Mouse (Mus musculus) colon, adult 2 months (tissue): Measurements from ENCODE around the gene Olfr933. TPM values are rescaled to one million over a fixed set of nuclear protein-coding genes. Genes with fewer than 3 reads are reported as not detected.

Experiments used
- polyA plus RNA-seq: library from polyadenylated mRNA; depleted of rRNA; stranded (reverse); fragments of >200 nt; gene quantifications from 2 replicates; pipeline ENCODE4 v1.2.3, GENCODE M21; 2012; rRNA removed

Olfr933 gene
- polyA plus RNA-seq: not detected in 2 replicates

DNA sequence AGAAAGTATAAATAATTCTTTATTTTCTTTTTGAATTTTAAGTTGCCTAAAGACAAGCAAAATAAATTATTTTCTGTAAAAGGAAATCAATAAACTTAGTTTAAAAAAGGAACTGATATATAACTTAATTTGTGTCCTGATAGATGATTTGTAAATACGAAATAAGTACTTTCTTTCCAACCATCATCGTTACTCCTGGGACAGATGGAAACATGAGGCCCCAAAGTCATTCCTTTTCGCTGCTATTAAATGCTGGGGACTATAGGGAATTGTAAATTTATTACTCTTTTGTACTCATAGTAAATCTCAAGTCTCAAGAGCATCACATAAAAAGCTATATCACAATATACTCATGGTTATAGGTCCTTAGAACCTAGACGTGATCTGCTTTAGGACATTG lies at the start of gene Olfr933:
Gene Olfr933 (plus strand): TSS at position 301 of the 400 bp plus-strand sequence.

GRCm38 (mm10) chr9:38929509-38929908 lies 42.6 kb upstream of the Olfr933 start, which contains the start of gene Olfr930:
Olfr930 (plus strand) TSS chr9:38929809.

DNA sequence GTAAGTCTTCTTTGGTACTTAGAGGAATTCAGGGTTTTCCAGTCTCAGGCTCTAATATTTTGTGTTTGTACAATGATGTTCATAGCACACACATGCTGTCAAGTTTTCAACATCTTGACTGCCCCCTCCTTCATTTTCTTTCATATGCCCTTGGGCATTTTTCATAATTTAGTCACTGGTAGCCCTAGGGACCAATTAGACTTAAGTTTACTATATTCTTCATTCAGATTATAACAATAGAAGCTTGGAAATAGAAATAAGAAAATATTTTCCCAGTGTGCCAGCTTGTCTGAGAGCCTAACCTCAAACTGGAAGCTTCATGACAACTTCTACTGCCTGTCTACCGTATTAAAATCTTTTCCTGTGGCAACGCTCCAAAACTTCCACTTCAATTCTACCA lies 16.1 kb downstream of the Olfr933 start, which contains the start of gene Olfr934:
Gene Olfr934 (minus strand): TSS at position 101 of the 400 bp plus-strand sequence.

DNA sequence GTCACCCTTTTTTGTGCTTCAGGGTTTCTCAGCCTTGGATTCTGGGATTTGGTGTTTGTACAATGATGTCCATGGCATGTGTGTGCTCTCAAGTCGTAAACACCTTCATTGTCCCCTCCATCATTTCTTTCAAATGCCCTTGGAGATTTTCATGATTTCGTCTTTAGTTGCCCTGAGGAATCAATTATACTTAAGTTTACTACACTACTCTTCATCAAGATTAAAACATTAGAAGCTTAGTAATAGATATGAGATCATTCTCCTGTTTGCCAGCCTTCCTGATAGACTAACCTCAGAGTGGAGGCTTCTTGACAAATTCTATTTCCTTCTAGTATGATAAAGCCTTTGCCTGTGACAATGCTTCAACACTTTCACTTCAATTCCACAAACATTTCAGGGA lies 27.5 kb downstream of the Olfr933 start, which contains the start of gene Olfr935:
Gene Olfr935 (minus strand): TSS at position 101 of the 400 bp plus-strand sequence.

DNA sequence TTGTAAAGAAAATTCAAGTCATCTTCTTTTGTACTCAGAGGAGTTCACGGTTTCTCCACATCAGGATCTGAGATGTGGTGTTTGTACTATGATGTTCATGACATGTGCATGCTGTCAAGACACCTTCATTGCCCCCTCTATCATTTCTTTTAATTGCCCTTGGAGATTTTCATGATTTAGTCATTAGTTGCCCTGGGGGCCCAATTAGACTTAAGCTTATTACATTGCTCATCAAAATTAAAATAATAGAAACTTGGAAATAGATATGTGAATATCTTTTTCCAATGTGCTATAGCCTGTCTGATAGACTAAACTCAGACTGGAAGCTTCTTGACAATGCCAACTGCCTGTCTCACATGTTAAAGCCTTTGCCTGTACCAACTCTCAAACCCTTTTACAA lies 51.2 kb downstream of the Olfr933 start, which contains the start of gene Olfr146:
Gene Olfr146 (minus strand): TSS at position 101 of the 400 bp plus-strand sequence.

Other genes with a start within 250 kb of the Olfr933 start
- gene Olfr920, start 220.0 kb upstream of the Olfr933 start, polyA plus RNA-seq: 0.05 and 0.07 TPM in 2 replicates
- not detected in 2 replicates for gene Olfr921, start 199.2 kb upstream of the Olfr933 start, polyA plus RNA-seq
- gene Olfr922, start 157.7 kb upstream of the Olfr933 start, polyA plus RNA-seq: not detected in 2 replicates
- not detected in 2 replicates for gene Olfr923, start 145.8 kb upstream of the Olfr933 start, polyA plus RNA-seq
- not detected in 2 replicates for gene Olfr924, start 127.9 kb upstream of the Olfr933 start, polyA plus RNA-seq
- gene Olfr26, start 117.3 kb upstream of the Olfr933 start, polyA plus RNA-seq: not detected in 2 replicates
- not detected in 2 replicates for gene Olfr926, start 95.2 kb upstream of the Olfr933 start, polyA plus RNA-seq
- gene Olfr930, start 42.5 kb upstream of the Olfr933 start, polyA plus RNA-seq: not detected in 2 replicates
- not detected in 2 replicates for gene Olfr934, start 16.0 kb downstream of the Olfr933 start, polyA plus RNA-seq
- not detected in 2 replicates for gene Olfr935, start 27.4 kb downstream of the Olfr933 start, polyA plus RNA-seq
- not detected in 2 replicates for gene Olfr146, start 51.1 kb downstream of the Olfr933 start, polyA plus RNA-seq
- not detected in 2 replicates for gene Olfr937, start 92.6 kb downstream of the Olfr933 start, polyA plus RNA-seq
- gene Olfr938, start 106.6 kb downstream of the Olfr933 start, polyA plus RNA-seq: not detected in 2 replicates
- not detected in 2 replicates for gene Olfr27, start 155.8 kb downstream of the Olfr933 start, polyA plus RNA-seq
- not detected in 2 replicates for gene Olfr943, start 194.0 kb downstream of the Olfr933 start, polyA plus RNA-seq
- gene Olfr944, start 229.6 kb downstream of the Olfr933 start, polyA plus RNA-seq: not detected in 2 replicates